Mouse (Mus musculus): ENCODE results near the gene Plaa.

Gene Plaa

DNA sequence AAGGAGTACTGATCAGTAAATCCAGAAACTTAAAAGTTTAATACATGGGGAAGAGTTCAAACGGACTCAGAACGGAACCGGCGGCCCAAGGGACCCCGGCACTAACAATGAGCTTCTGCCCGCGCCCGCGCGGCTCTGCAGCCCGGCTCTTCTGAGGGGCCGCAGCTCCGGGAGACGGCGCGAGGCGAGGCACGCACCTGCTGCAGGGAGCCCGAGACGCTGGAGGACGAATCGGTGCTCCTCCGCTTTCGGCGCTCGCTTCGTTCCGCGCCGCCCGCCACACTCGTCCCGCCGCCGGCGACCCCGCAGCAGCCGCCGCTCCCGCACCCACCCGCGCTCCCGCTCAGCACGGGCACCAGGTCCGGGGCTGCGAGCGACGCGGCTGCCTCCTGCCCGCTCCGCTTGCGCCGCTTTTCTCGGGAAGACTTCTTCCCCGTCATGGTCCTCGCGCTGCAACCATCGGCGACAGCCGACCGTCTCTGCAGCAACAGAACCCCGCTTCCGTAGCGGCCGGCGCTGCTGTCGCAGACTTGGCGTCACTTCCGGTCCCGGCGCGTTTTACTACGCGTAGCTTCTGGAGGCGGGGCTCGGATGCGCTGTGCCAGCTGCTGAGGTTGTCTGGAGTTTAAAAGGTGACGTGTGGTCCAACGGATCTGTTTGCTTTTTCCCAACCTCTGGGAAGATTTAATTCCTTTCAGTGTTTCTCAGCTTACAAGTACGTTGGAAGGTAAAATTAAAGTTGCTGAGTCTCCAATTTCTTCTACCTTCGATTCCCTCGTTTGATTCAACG is 46.6 kb downstream of the Plaa start, which contains the start of the genes Gm10306 and Caap1:
Gm10306 (plus strand) TSS at position 282 of the 790 bp plus-strand sequence.
Caap1 (minus strand) TSS at position 532 of the 790 bp plus-strand sequence.
- DNase-seq (ENCODE audit: low read depth, low spot score): peak; percentile 91

- no peak for DNase-seq (ENCODE audit: low read depth, low spot score)
Observed at GRCm38 (mm10) chr4:94554955-94555494, 48.0 kb downstream of the Plaa start.

GRCm38 (mm10) chr4:94544321-94544720 is 58.7 kb downstream of the Plaa start:
- DNase-seq (ENCODE audit: low read depth, low spot score): no peak

- DNase-seq (ENCODE audit: low read depth, low spot score): no peak
Observed at GRCm38 (mm10) chr4:94543041-94543440, 60.0 kb downstream of the Plaa start.

DNA sequence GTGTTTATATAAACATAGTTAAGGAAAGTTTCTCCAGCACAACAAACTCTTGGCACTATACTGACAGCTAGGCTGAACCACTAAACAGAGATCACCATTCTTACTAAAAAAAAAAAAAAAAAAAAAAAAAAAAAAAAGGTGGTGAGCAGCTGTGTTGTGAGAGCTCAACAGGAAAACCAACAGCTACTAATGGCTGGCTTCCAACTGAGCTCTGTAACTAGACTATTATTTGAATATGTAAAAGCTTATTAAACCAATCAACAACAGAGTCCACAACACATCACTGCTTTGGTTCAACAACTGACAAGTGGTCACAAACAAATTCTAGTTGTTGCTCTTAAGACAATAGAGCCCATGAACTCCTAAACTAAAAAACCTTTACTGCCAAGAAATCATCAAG is 69.8 kb downstream of the Plaa start:
- DNase-seq (ENCODE audit: low read depth, low spot score): no peak

- no peak for DNase-seq (ENCODE audit: low read depth, low spot score)
Observed at GRCm38 (mm10) chr4:94529448-94529847, 73.6 kb downstream of the Plaa start.

DNA sequence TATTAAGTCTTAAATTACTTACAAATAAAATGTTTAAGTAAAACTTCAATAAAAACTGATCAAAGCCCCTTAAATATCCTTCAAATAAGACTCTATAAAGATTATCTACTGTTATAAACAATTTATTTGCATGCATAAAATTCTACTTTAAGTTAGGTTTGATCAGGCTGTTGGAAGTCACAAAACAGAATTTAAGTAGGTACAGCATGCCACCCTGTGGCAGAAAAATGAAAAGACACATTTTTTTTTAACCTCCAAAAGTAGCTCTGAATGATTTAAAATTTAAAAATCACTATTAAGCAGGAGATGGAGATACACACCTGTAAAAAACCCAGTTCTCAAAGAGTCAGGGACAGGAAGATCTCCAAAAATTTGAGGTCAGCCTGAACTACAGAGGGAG is 79.7 kb downstream of the Plaa start:
- no peak for DNase-seq (ENCODE audit: low read depth, low spot score)

GRCm38 (mm10) chr4:94517631-94518030 is 85.4 kb downstream of the Plaa start:
- peak; percentile 43 for DNase-seq (ENCODE audit: low read depth, low spot score)

All from skeletal muscle tissue, adult 2 months (tissue).